Mouse (Mus musculus) ES-E14 (cell line): ENCODE data around the gene Arhgap24.

Experiments
- HCFC1 ChIP-seq: IDR thresholded peaks from 2 replicates; pipeline ENCODE4 v1.6.1; 2012; ENCODE audit warnings: low read length, inconsistent platforms, borderline replicate concordance; ENCODE audit not compliant: insufficient read depth
- ZC3H11A ChIP-seq: IDR thresholded peaks from 2 replicates; pipeline ENCODE4 v1.6.1; 2012; ENCODE audit warnings: low read depth, mild to moderate bottlenecking, inconsistent platforms, low read length, borderline replicate concordance

GRCm38 (mm10) chr5:102504557-102504956 lies 23.4 kb downstream of the Arhgap24 start:
- TF ChIP-seq ZC3H11A (no peak), HCFC1 (no peak)
